Mouse (Mus musculus) central nervous system, embryonic 14 days (tissue): Measurements from ENCODE around the gene Rpa2. TPM values are rescaled to one million over a fixed set of nuclear protein-coding genes. Genes with fewer than 3 reads are reported as not detected.

Experiments used
- polyA plus RNA-seq: library from polyadenylated mRNA; depleted of rRNA; stranded (reverse); fragments of >200 nt; gene quantifications from 2 replicates; pipeline ENCODE4 v1.2.3, GENCODE M21; 2012; rRNA removed

Rpa2 gene
- 44.9 and 49.1 TPM in 2 replicates for polyA plus RNA-seq

GRCm38 (mm10) chr4:132767914-132768876 lies at the start of gene Rpa2:
Rpa2 (plus strand) TSS chr4:132768332.

GRCm38 (mm10) chr4:132732148-132732684 lies 35.9 kb upstream of the Rpa2 start, which contains the start of gene Xkr8:
Xkr8 (minus strand) TSS chr4:132732546.

DNA sequence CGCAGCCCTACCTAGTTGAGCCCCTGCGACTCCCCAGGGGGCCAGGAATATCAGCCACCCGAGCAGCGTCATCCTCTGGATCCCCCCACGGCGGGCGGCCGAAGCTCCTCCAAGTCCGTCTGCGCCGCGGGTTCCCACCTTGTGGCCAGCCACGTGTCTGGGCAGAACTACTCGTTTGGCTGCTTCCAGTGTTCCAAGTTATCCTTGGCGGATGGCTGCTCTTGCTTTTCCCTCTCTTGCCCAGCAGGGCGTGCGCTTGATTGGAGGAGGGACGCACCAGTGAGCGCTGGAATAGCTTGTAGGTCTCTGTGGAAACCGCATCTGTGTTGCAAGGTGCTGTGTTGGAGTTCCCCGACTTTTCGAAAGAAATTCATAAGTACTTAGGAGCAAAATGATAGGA lies 11.2 kb upstream of the Rpa2 start, which contains the start of gene Smpdl3b:
Gene Smpdl3b, minus strand, starts transcription at position 279 of the 400 bp plus-strand sequence.

GRCm38 (mm10) chr4:132796196-132796886 lies 28.2 kb downstream of the Rpa2 start, which contains the start of gene Themis2:
Themis2 (minus strand) TSS chr4:132796387.

Other genes with a start within 250 kb of the Rpa2 start
- gene Atpif1, start 234.7 kb upstream of the Rpa2 start, polyA plus RNA-seq, result 986 and 1,012 TPM in 2 replicates
- gene Dnajc8, start 232.8 kb upstream of the Rpa2 start, polyA plus RNA-seq, result 115 TPM in 2 replicates
- gene Ptafr, start 204.3 kb upstream of the Rpa2 start, polyA plus RNA-seq, result 0.75 and 0.78 TPM in 2 replicates
- 30.7 and 31.7 TPM in 2 replicates for gene Eya3, start 129.3 kb upstream of the Rpa2 start, polyA plus RNA-seq
- gene Xkr8, start 35.8 kb upstream of the Rpa2 start, polyA plus RNA-seq, result 5.8 and 7.1 TPM in 2 replicates
- 1.6 and 2.5 TPM in 2 replicates for gene Smpdl3b, start 11.1 kb upstream of the Rpa2 start, polyA plus RNA-seq
- 1.1 and 1.5 TPM in 2 replicates for gene Themis2, start 28.1 kb downstream of the Rpa2 start, polyA plus RNA-seq
- gene Ppp1r8, start 74.8 kb downstream of the Rpa2 start, polyA plus RNA-seq, result 102 and 109 TPM in 2 replicates
- gene Stx12, start 116.2 kb downstream of the Rpa2 start, polyA plus RNA-seq, result 104 and 111 TPM in 2 replicates
- 19.6 and 20.7 TPM in 2 replicates for gene Fam76a, start 154.2 kb downstream of the Rpa2 start, polyA plus RNA-seq
- 0.21 and 0.23 TPM in 2 replicates for gene Fgr, start 205.8 kb downstream of the Rpa2 start, polyA plus RNA-seq
- 22.6 and 26.7 TPM in 2 replicates for gene Ahdc1, start 242.9 kb downstream of the Rpa2 start, polyA plus RNA-seq